ENCODE assay signal across 9 mouse cellular contexts in the genomic region with DNA sequence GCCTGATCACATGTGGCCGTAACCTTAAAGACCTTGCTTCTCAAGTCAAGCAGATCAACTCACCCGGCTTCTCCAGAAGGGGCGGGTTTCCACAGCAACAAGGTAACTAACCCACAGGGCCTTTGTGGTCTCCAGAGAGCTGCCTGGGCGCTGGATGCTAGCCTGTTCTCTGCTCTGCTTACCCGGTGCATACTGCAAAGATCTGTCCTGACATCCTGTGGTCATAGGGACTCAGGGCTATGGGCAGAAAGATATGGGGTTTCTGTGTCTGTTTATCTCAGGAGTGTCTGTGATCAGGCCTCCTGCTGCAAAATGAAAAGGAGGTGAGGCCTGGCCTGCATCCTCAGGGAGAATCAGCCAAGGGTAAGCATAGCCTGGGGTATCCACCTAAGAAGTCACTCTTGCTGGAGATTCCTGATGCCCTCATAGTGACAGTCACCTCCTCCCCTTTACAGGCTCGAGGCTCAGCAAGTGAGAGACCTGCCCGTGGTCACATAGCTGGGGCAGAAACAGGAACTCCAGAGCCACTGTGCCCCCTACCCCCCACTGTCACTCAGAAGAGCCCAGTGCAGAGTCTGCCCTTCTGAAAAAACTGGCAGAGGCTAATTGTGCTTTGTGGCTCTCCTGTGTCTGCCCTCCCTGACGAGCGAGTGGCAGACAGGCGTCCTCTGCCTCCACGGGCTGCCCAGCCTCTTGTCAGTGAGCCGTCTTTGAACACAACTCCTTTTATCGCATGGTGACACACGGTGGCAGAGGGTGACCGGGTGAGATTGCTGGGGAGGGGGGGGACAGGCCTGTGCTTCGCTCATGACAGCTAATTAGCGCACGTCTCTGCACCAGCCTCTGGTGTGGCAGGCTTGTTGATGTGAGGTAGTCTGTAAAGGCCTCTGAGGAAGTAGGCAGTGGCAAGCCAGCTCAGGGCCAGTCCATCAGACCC.
A peak's percentile ranks its signal among the peaks of the same experiment; 100 is the strongest.
DNase-seq lines count a peak whose midpoint lies in the region; ATAC-seq and TF ChIP-seq lines count a peak whose summit lies in the region.
"Had no signal": no experiment of that assay in that cellular context is flagged by ENCODE, and none has a peak within 500 bp of the region (broad histone marks: within the 10 kb centered on the region; RNA-seq: fewer than 3 reads in every experiment).

No protein-coding gene starts in this region.

- H3K4me1 ChIP-seq in intestine, embryonic 15.5 days (replicated peaks) = peaks cover 69% of the 10 kb centered on the region
- peaks cover 8% of the 10 kb centered on the region for H3K4me1 ChIP-seq in intestine, postnatal 0 days (replicated peaks; ENCODE audit: control insufficient read depth, insufficient read depth, low read length)
- peaks cover 99% of the 10 kb centered on the region for H3K4me1 ChIP-seq in limb, embryonic 12.5 days (replicated peaks)
- H3K4me1 ChIP-seq in neural tube, embryonic 14.5 days (ENCODE audit: control insufficient read depth, insufficient read depth, low read length) = peaks cover 86% of the 10 kb centered on the region

- TF ChIP-seq CTCF in intestine, postnatal 0 days (IDR thresholded peaks at IDR 0.05; ENCODE audit: low read depth) = no peak

- no peaks in the 10 kb centered on the region for H3K9me3 ChIP-seq in intestine, embryonic 15.5 days
- no peaks in the 10 kb centered on the region for H3K9me3 ChIP-seq in intestine, postnatal 0 days (ENCODE audit: control insufficient read depth)
- no peaks in the 10 kb centered on the region for H3K9me3 ChIP-seq in limb, embryonic 12.5 days
- H3K9me3 ChIP-seq in neural tube, embryonic 14.5 days (ENCODE audit: control insufficient read depth, low read length) = no peaks in the 10 kb centered on the region
- H3K9me3 ChIP-seq: embryonic facial prominence, embryonic 15.5 days had no signal

- no peak for DNase-seq in gastrocnemius, adult 8-10 months (ENCODE audit: low spot score in 2 of 2)
- DNase-seq in urinary bladder, adult 18-20 months (ENCODE audit: low spot score in 2 of 2) = no peak
- no peak for DNase-seq in left cerebral cortex, postnatal 14 days (ENCODE audit: low spot score in 2 of 2)

- WGBS in intestine, embryonic 15.5 days = 62% methylated on average over 18 of the region's 18 CpGs
- 76% methylated on average over 18 of the region's 18 CpGs for WGBS in intestine, postnatal 0 days
- 34% methylated on average over 18 of the region's 18 CpGs for WGBS in limb, embryonic 12.5 days
- WGBS in neural tube, embryonic 14.5 days = 22% methylated on average over 18 of the region's 18 CpGs

- H3K4me3 ChIP-seq in intestine, embryonic 15.5 days (replicated peaks) = no peak overlapping the region
- H3K4me3 ChIP-seq in intestine, postnatal 0 days (ENCODE audit: low read depth, low read length) = no peak overlapping the region
- no peak overlapping the region for H3K4me3 ChIP-seq in limb, embryonic 12.5 days (replicated peaks)
- H3K4me3 ChIP-seq in neural tube, embryonic 14.5 days (ENCODE audit: low read depth, low read length) = no peak overlapping the region
- H3K4me3 ChIP-seq: embryonic facial prominence, embryonic 15.5 days had no signal

- peak; percentile 34; the same call in 1 of the 2 replicates for ATAC-seq in intestine, embryonic 15.5 days
- no peak for ATAC-seq in intestine, postnatal 0 days
- ATAC-seq in erythroblast, adult 5-6 weeks (replicated peaks; ENCODE audit: low FRiP score, poor library complexity, severe bottlenecking) = peak; percentile 69
- no peak for ATAC-seq in limb, embryonic 12.5 days (ENCODE audit: insufficient number of reproducible peaks, insufficient read depth, low FRiP score, low TSS enrichment, low read depth)
- no peak for ATAC-seq in neural tube, embryonic 14.5 days (ENCODE audit: low read depth)

- H3K27me3 ChIP-seq in intestine, embryonic 15.5 days (replicated peaks) = no peaks in the 10 kb centered on the region
- H3K27me3 ChIP-seq in intestine, postnatal 0 days (replicated peaks; ENCODE audit: control insufficient read depth, insufficient read depth, low read length) = no peaks in the 10 kb centered on the region
- no peaks in the 10 kb centered on the region for H3K27me3 ChIP-seq in limb, embryonic 12.5 days
- no peaks in the 10 kb centered on the region for H3K27me3 ChIP-seq in neural tube, embryonic 14.5 days (ENCODE audit: control insufficient read depth, insufficient read depth, low read length)
- H3K27me3 ChIP-seq: embryonic facial prominence, embryonic 15.5 days had no signal

- no peak overlapping the region for H3K9ac ChIP-seq in intestine, embryonic 15.5 days
- H3K9ac ChIP-seq in intestine, postnatal 0 days (ENCODE audit: low read depth, low read length) = no peak overlapping the region
- H3K9ac ChIP-seq in limb, embryonic 12.5 days (replicated peaks) = no peak overlapping the region; the same call in 1 of the 2 replicates
- peak overlapping the region; percentile 21; the same call in 1 of the 2 replicates for H3K9ac ChIP-seq in neural tube, embryonic 14.5 days (replicated peaks; ENCODE audit: low read depth, low read length)
- H3K9ac ChIP-seq: embryonic facial prominence, embryonic 15.5 days had no signal

- H3K4me2 ChIP-seq in intestine, embryonic 15.5 days (replicated peaks) = no peak overlapping the region
- H3K4me2 ChIP-seq in intestine, postnatal 0 days (replicated peaks; ENCODE audit: low read depth) = no peak overlapping the region
- H3K4me2 ChIP-seq in limb, embryonic 12.5 days = 0 out of 2 replicates have a peak overlapping the region, but pooled peaks have one; percentile 3
- no peak overlapping the region for H3K4me2 ChIP-seq in neural tube, embryonic 14.5 days (ENCODE audit: low read depth, low read length)
- H3K4me2 ChIP-seq: embryonic facial prominence, embryonic 15.5 days had no signal

- H3K27ac ChIP-seq in intestine, embryonic 15.5 days = peak overlapping the region; percentile 48; the same call in 1 of the 2 replicates
- no peak overlapping the region for H3K27ac ChIP-seq in intestine, postnatal 0 days (ENCODE audit: low read depth, low read length)
- peak overlapping the region; percentile 64 for H3K27ac ChIP-seq in limb, embryonic 12.5 days
- H3K27ac ChIP-seq in neural tube, embryonic 14.5 days (ENCODE audit: low read depth, low read length) = peak overlapping the region; percentile 34; the same call in 1 of the 2 replicates
- H3K27ac ChIP-seq: embryonic facial prominence, embryonic 15.5 days had no signal

- intact Hi-C loops in left cerebral cortex, postnatal 14 days (cut with DNase I) = loop anchor here (5.0 kb wide), 1 partner anchor 194 kb away; no protein-coding TSS in a partner anchor

- no peaks in the 10 kb centered on the region for H3K36me3 ChIP-seq in intestine, embryonic 15.5 days
- no peaks in the 10 kb centered on the region for H3K36me3 ChIP-seq in intestine, postnatal 0 days (ENCODE audit: control insufficient read depth, insufficient read depth)
- no peaks in the 10 kb centered on the region for H3K36me3 ChIP-seq in limb, embryonic 12.5 days
- H3K36me3 ChIP-seq in neural tube, embryonic 14.5 days (ENCODE audit: control insufficient read depth, insufficient read depth, low read length) = no peaks in the 10 kb centered on the region
- H3K36me3 ChIP-seq: embryonic facial prominence, embryonic 15.5 days had no signal

Comparison
In these comparisons a context has a peak if more than half of its experiments do, and no peak if none do; other contexts are left out.
1. ATAC-seq: peak in intestine, embryonic 15.5 days (single experiment) and erythroblast, adult 5-6 weeks (single experiment); none in intestine, postnatal 0 days (single experiment), limb, embryonic 12.5 days (single experiment) and neural tube, embryonic 14.5 days (single experiment).